Mouse (Mus musculus) E14TG2a.4 (cell line): Measurements from ENCODE around the gene Eps8l2.

Experiments used
- CTCF ChIP-seq: conservative IDR thresholded peaks from 2 replicates; pipeline ENCODE4 v1.5.1; 2014; ENCODE audit warnings: low read length
- POU5F1 ChIP-seq: IDR thresholded peaks from 2 replicates; pipeline ENCODE4 v1.6.1; 2014; ENCODE audit warnings: low read length, borderline replicate concordance

- TF ChIP-seq CTCF (no peak), POU5F1 (no peak)
These were observed 45.9 kb upstream of the Eps8l2 start for GRCm38 (mm10) chr7:141292583-141293388.
